Mouse (Mus musculus): ENCODE results near the gene Prkag3. TPM values are rescaled to one million over a fixed set of nuclear protein-coding genes. Genes with fewer than 3 reads are reported as not detected.

Gene Prkag3
- polyA plus RNA-seq, 1 experiment from 2014 or later, result 6.4 TPM

- peak; percentile 37; the same call in 1 of the 2 replicates for ATAC-seq (ENCODE audit: low read depth)
- no peak overlapping the region for H3K4me3 ChIP-seq (ENCODE audit: low read depth, low read length)
- no peak overlapping the region for H3K27ac ChIP-seq (replicated peaks; ENCODE audit: low read depth, low read length)
- peaks cover 36% of the 10 kb centered on the region for H3K4me1 ChIP-seq (ENCODE audit: control insufficient read depth, insufficient read depth, low read length)
- H3K4me2 ChIP-seq (ENCODE audit: low read depth, low read length), result no peak overlapping the region
- WGBS, result 5% methylated on average over 7 of the region's 7 CpGs
- DNase-seq (ENCODE audit: low spot score), result peak; percentile 80
- no peak overlapping the region for H3K9ac ChIP-seq (ENCODE audit: low read depth, low read length)
- H3K27me3 ChIP-seq (replicated peaks; ENCODE audit: control insufficient read depth, insufficient read depth, low read length), result peaks cover 90% of the 10 kb centered on the region
- H3K36me3 ChIP-seq (ENCODE audit: control insufficient read depth, insufficient read depth, low read length), result no peaks in the 10 kb centered on the region
- H3K9me3 ChIP-seq (ENCODE audit: control insufficient read depth, low read length), result no peaks in the 10 kb centered on the region
Observed at GRCm38 (mm10) chr1:74787846-74788245, 38.8 kb upstream of the Prkag3 start.

- Histone ChIP-seq H3K9me3 (ENCODE audit: control insufficient read depth, low read length) (no peaks in the 10 kb centered on the region), H3K4me2 (ENCODE audit: low read depth, low read length) (peak overlapping the region; percentile 78), H3K9ac (ENCODE audit: low read depth, low read length) (0 out of 2 replicates have a peak overlapping the region, but pooled peaks have one; percentile 5), H3K36me3 (ENCODE audit: control insufficient read depth, insufficient read depth, low read length) (no peaks in the 10 kb centered on the region), H3K4me1 (ENCODE audit: control insufficient read depth, insufficient read depth, low read length) (peaks cover 14% of the 10 kb centered on the region), H3K27ac (replicated peaks; ENCODE audit: low read depth, low read length) (no peak overlapping the region), H3K4me3 (ENCODE audit: low read depth, low read length) (peak overlapping the region; percentile 41), H3K27me3 (replicated peaks; ENCODE audit: control insufficient read depth, insufficient read depth, low read length) (peaks cover 86% of the 10 kb centered on the region)
- DNase-seq (ENCODE audit: low spot score), result no peak
- no peak for ATAC-seq (ENCODE audit: low read depth)
- 1% methylated on average over 56 of the region's 67 CpGs for WGBS
Observed at GRCm38 (mm10) chr1:74784041-74784759, 35.2 kb upstream of the Prkag3 start.

- 0 out of 2 replicates have a peak, but pooled peaks cover 7% of the 10 kb centered on the region for H3K4me1 ChIP-seq (ENCODE audit: control insufficient read depth, insufficient read depth, low read length)
- H3K4me3 ChIP-seq (ENCODE audit: low read depth, low read length), result peak overlapping the region; percentile 41
- peak overlapping the region; percentile 78 for H3K4me2 ChIP-seq (ENCODE audit: low read depth, low read length)
- 4% methylated on average over 6 of the region's 13 CpGs for WGBS
- H3K27ac ChIP-seq (replicated peaks; ENCODE audit: low read depth, low read length), result no peak overlapping the region
- no peaks in the 10 kb centered on the region for H3K36me3 ChIP-seq (ENCODE audit: control insufficient read depth, insufficient read depth, low read length)
- H3K9me3 ChIP-seq (ENCODE audit: control insufficient read depth, low read length), result no peaks in the 10 kb centered on the region
- H3K9ac ChIP-seq (ENCODE audit: low read depth, low read length), result no peak overlapping the region
- DNase-seq (ENCODE audit: low spot score), result no peak
- peaks cover 87% of the 10 kb centered on the region for H3K27me3 ChIP-seq (replicated peaks; ENCODE audit: control insufficient read depth, insufficient read depth, low read length)
- 0 out of 2 replicates have a peak, but pooled peaks have one; percentile 19 for ATAC-seq (ENCODE audit: low read depth)
Observed at GRCm38 (mm10) chr1:74783554-74783953, 34.5 kb upstream of the Prkag3 start.

GRCm38 (mm10) chr1:74782045-74782444 lies 33.0 kb upstream of the Prkag3 start:
- no peaks in the 10 kb centered on the region for H3K36me3 ChIP-seq (ENCODE audit: control insufficient read depth, insufficient read depth, low read length)
- DNase-seq (ENCODE audit: low spot score) (no peak), ATAC-seq (ENCODE audit: low read depth) (no peak)
- H3K4me2 ChIP-seq (ENCODE audit: low read depth, low read length), result no peak overlapping the region
- no peak overlapping the region for H3K9ac ChIP-seq (ENCODE audit: low read depth, low read length)
- 13% methylated on average over 14 of the region's 14 CpGs for WGBS
- 0 out of 2 replicates have a peak, but pooled peaks cover 7% of the 10 kb centered on the region for H3K4me1 ChIP-seq (ENCODE audit: control insufficient read depth, insufficient read depth, low read length)
- no peaks in the 10 kb centered on the region for H3K9me3 ChIP-seq (ENCODE audit: control insufficient read depth, low read length)
- H3K27me3 ChIP-seq (replicated peaks; ENCODE audit: control insufficient read depth, insufficient read depth, low read length), result peaks cover 80% of the 10 kb centered on the region
- no peak overlapping the region for H3K27ac ChIP-seq (replicated peaks; ENCODE audit: low read depth, low read length)
- H3K4me3 ChIP-seq (ENCODE audit: low read depth, low read length), result no peak overlapping the region

GRCm38 (mm10) chr1:74778934-74779486 lies 30.0 kb upstream of the Prkag3 start:
- ATAC-seq (ENCODE audit: low read depth), result no peak
- no peaks in the 10 kb centered on the region for H3K9me3 ChIP-seq (ENCODE audit: control insufficient read depth, low read length)
- no peak overlapping the region for H3K4me2 ChIP-seq (ENCODE audit: low read depth, low read length)
- DNase-seq (ENCODE audit: low spot score), result no peak
- no peak overlapping the region for H3K27ac ChIP-seq (replicated peaks; ENCODE audit: low read depth, low read length)
- H3K36me3 ChIP-seq (ENCODE audit: control insufficient read depth, insufficient read depth, low read length), result no peaks in the 10 kb centered on the region
- no peak overlapping the region for H3K9ac ChIP-seq (ENCODE audit: low read depth, low read length)
- peaks cover 12% of the 10 kb centered on the region; the same call in 1 of the 2 replicates for H3K4me1 ChIP-seq (ENCODE audit: control insufficient read depth, insufficient read depth, low read length)
- peaks cover 74% of the 10 kb centered on the region for H3K27me3 ChIP-seq (replicated peaks; ENCODE audit: control insufficient read depth, insufficient read depth, low read length)
- 32% methylated on average over 3 of the region's 3 CpGs for WGBS
- H3K4me3 ChIP-seq (ENCODE audit: low read depth, low read length), result no peak overlapping the region

- peak overlapping the region; percentile 10; the same call in 1 of the 2 replicates for H3K4me2 ChIP-seq (ENCODE audit: low read depth, low read length)
- ATAC-seq (ENCODE audit: low read depth), result no peak
- no peak for DNase-seq (ENCODE audit: low spot score)
- H3K4me3 ChIP-seq (ENCODE audit: low read depth, low read length), result no peak overlapping the region
- no peak overlapping the region for H3K9ac ChIP-seq (ENCODE audit: low read depth, low read length)
- peaks cover 10% of the 10 kb centered on the region for H3K4me1 ChIP-seq (ENCODE audit: control insufficient read depth, insufficient read depth, low read length)
- 3% methylated on average over 4 of the region's 5 CpGs for WGBS
- no peaks in the 10 kb centered on the region for H3K36me3 ChIP-seq (ENCODE audit: control insufficient read depth, insufficient read depth, low read length)
- H3K27me3 ChIP-seq (replicated peaks; ENCODE audit: control insufficient read depth, insufficient read depth, low read length), result peaks cover 69% of the 10 kb centered on the region
- H3K9me3 ChIP-seq (ENCODE audit: control insufficient read depth, low read length), result no peaks in the 10 kb centered on the region
- H3K27ac ChIP-seq (replicated peaks; ENCODE audit: low read depth, low read length), result no peak overlapping the region
Observed at GRCm38 (mm10) chr1:74775816-74776215, 26.8 kb upstream of the Prkag3 start.

GRCm38 (mm10) chr1:74774062-74774461 lies 25.0 kb upstream of the Prkag3 start:
- H3K4me2 ChIP-seq (ENCODE audit: low read depth, low read length), result peak overlapping the region; percentile 87
- H3K9me3 ChIP-seq (ENCODE audit: control insufficient read depth, low read length), result no peaks in the 10 kb centered on the region
- no peaks in the 10 kb centered on the region for H3K36me3 ChIP-seq (ENCODE audit: control insufficient read depth, insufficient read depth, low read length)
- peaks cover 16% of the 10 kb centered on the region for H3K4me1 ChIP-seq (ENCODE audit: control insufficient read depth, insufficient read depth, low read length)
- peaks cover 77% of the 10 kb centered on the region for H3K27me3 ChIP-seq (replicated peaks; ENCODE audit: control insufficient read depth, insufficient read depth, low read length)
- H3K27ac ChIP-seq (replicated peaks; ENCODE audit: low read depth, low read length), result no peak overlapping the region
- 7% methylated on average over 7 of the region's 7 CpGs for WGBS
- DNase-seq (ENCODE audit: low spot score), result no peak
- no peak for ATAC-seq (ENCODE audit: low read depth)
- peak overlapping the region; percentile 54 for H3K4me3 ChIP-seq (ENCODE audit: low read depth, low read length)
- H3K9ac ChIP-seq (ENCODE audit: low read depth, low read length), result no peak overlapping the region

GRCm38 (mm10) chr1:74773136-74773535 lies 24.1 kb upstream of the Prkag3 start:
- ATAC-seq (ENCODE audit: low read depth) (peak; percentile 91), DNase-seq (ENCODE audit: low spot score) (peak; percentile 95)
- H3K36me3 ChIP-seq (ENCODE audit: control insufficient read depth, insufficient read depth, low read length), result no peaks in the 10 kb centered on the region
- no peak overlapping the region for H3K9ac ChIP-seq (ENCODE audit: low read depth, low read length)
- peaks cover 16% of the 10 kb centered on the region for H3K4me1 ChIP-seq (ENCODE audit: control insufficient read depth, insufficient read depth, low read length)
- H3K4me3 ChIP-seq (ENCODE audit: low read depth, low read length), result peak overlapping the region; percentile 54
- no peaks in the 10 kb centered on the region for H3K9me3 ChIP-seq (ENCODE audit: control insufficient read depth, low read length)
- under 1% methylated on average over 15 of the region's 15 CpGs for WGBS
- H3K27ac ChIP-seq (replicated peaks; ENCODE audit: low read depth, low read length), result no peak overlapping the region
- H3K4me2 ChIP-seq (ENCODE audit: low read depth, low read length), result peak overlapping the region; percentile 87
- peaks cover 81% of the 10 kb centered on the region for H3K27me3 ChIP-seq (replicated peaks; ENCODE audit: control insufficient read depth, insufficient read depth, low read length)

Measured in embryonic facial prominence, embryonic 14.5 days (tissue).